14 mouse cellular contexts compared by ENCODE assay signal in genomic region chr2:26593211-26594021, GRCm38 (mm10). TPM values are rescaled to one million over a fixed set of nuclear protein-coding genes. Genes with fewer than 3 reads are reported as not detected.
A peak's percentile ranks its signal among the peaks of the same experiment; 100 is the strongest.
DNase-seq lines count a peak whose midpoint lies in the region; ATAC-seq and TF ChIP-seq lines count a peak whose summit lies in the region.
"Had no signal": no experiment of that assay in that cellular context is flagged by ENCODE, and none has a peak within 500 bp of the region (broad histone marks: within the 10 kb centered on the region; RNA-seq: fewer than 3 reads in every experiment).

No protein-coding gene starts in this region.

- no peak overlapping the region for H3K9ac ChIP-seq in heart, postnatal 0 days (replicated peaks; ENCODE audit: low read depth, low read length)
- no peak overlapping the region for H3K9ac ChIP-seq in lung, postnatal 0 days (replicated peaks; ENCODE audit: low read depth)
- H3K9ac ChIP-seq: hindbrain, embryonic 15.5 days had no signal

- H3K4me2 ChIP-seq in heart, postnatal 0 days (ENCODE audit: low read depth, low read length) = no peak overlapping the region
- H3K4me2 ChIP-seq in lung, postnatal 0 days (replicated peaks; ENCODE audit: low read depth, low read length) = no peak overlapping the region
- H3K4me2 ChIP-seq: hindbrain, embryonic 15.5 days had no signal

- H3K27me3 ChIP-seq in heart, postnatal 0 days (ENCODE audit: control insufficient read depth, insufficient read depth, low read length) = no peaks in the 10 kb centered on the region
- H3K27me3 ChIP-seq in lung, postnatal 0 days (replicated peaks; ENCODE audit: insufficient read depth, low read length) = no peaks in the 10 kb centered on the region
- H3K27me3 ChIP-seq: CH12.LX; hindbrain, embryonic 15.5 days had no signal

- H3K4me3 ChIP-seq in heart, postnatal 0 days (ENCODE audit: low read depth, low read length) = no peak overlapping the region
- H3K4me3 ChIP-seq in brown adipose tissue, adult 24 weeks (ENCODE audit: insufficient read depth, low read depth, low read length) = 0 out of 2 replicates have a peak overlapping the region, but pooled peaks have one; percentile 0
- no peak overlapping the region for H3K4me3 ChIP-seq in lung, postnatal 0 days (ENCODE audit: low read depth, low read length)
- H3K4me3 ChIP-seq: hindbrain, embryonic 15.5 days had no signal

- WGBS in heart, postnatal 0 days = 63% methylated on average over 9 of the region's 9 CpGs
- WGBS in lung, postnatal 0 days = 72% methylated on average over 9 of the region's 9 CpGs

- H3K27ac ChIP-seq in heart, postnatal 0 days (ENCODE audit: low read depth) = no peak overlapping the region; the same call in 1 of the 2 replicates
- no peak overlapping the region; the same call in 1 of the 2 replicates for H3K27ac ChIP-seq in brown adipose tissue, adult 24 weeks (replicated peaks; ENCODE audit: low read depth, low read length)
- H3K27ac ChIP-seq in lung, postnatal 0 days (ENCODE audit: low read length) = no peak overlapping the region
- H3K27ac ChIP-seq: hindbrain, embryonic 15.5 days; macrophage had no signal

- H3K36me3 ChIP-seq in heart, postnatal 0 days (replicated peaks; ENCODE audit: control insufficient read depth, insufficient read depth, low read length) = peaks cover 32% of the 10 kb centered on the region
- peaks cover 28% of the 10 kb centered on the region for H3K36me3 ChIP-seq in lung, postnatal 0 days (ENCODE audit: insufficient read depth, low read length)
- H3K36me3 ChIP-seq: hindbrain, embryonic 15.5 days had no signal

- no peak for DNase-seq in heart, postnatal 0 days (ENCODE audit: low spot score)
- DNase-seq in heart, adult 8-10 months (ENCODE audit: low spot score) = no peak
- peak; percentile 37 for DNase-seq in kidney, postnatal 10 days
- no peak for DNase-seq in kidney, postnatal 4 days
- no peak for DNase-seq in lung, postnatal 0 days (ENCODE audit: low spot score)
- DNase-seq: gastrocnemius, postnatal 25 days; left cerebral cortex, postnatal 4 days had no signal

- no peaks in the 10 kb centered on the region for H3K9me3 ChIP-seq in heart, postnatal 0 days (replicated peaks; ENCODE audit: control insufficient read depth, low read length)
- H3K9me3 ChIP-seq in lung, postnatal 0 days (ENCODE audit: low read length) = no peaks in the 10 kb centered on the region
- H3K9me3 ChIP-seq: hindbrain, embryonic 15.5 days had no signal

- 0 out of 2 replicates have a peak, but pooled peaks cover 4% of the 10 kb centered on the region for H3K4me1 ChIP-seq in heart, postnatal 0 days (ENCODE audit: control insufficient read depth, insufficient read depth)
- no peaks in the 10 kb centered on the region for H3K4me1 ChIP-seq in brown adipose tissue, adult 24 weeks (ENCODE audit: control insufficient read depth, insufficient read depth, insufficient read length, low read length)
- H3K4me1 ChIP-seq in lung, postnatal 0 days (ENCODE audit: insufficient read depth, low read depth, low read length) = peaks cover 6% of the 10 kb centered on the region
- H3K4me1 ChIP-seq: hindbrain, embryonic 15.5 days had no signal

- no peak for TF ChIP-seq CTCF in heart, postnatal 0 days (IDR thresholded peaks at IDR 0.05; ENCODE audit: low read depth)
- no peak for TF ChIP-seq CTCF in lung, postnatal 0 days (IDR thresholded peaks at IDR 0.05)

- no peak for ATAC-seq in heart, postnatal 0 days (ENCODE audit: insufficient read depth, low read depth)
- peak; percentile 3 for ATAC-seq in lung, postnatal 0 days
- no peak for ATAC-seq in activated CD4-positive, CD25-positive, alpha-beta regulatory T cell, adult 4 months

- peak; percentile 36; the same call in 1 of the 2 replicates for TF ChIP-seq EP300 in heart, postnatal 0 days (IDR thresholded peaks at IDR 0.05; ENCODE audit: low read depth)
- no peak for TF ChIP-seq EP300 in lung, postnatal 0 days (IDR thresholded peaks at IDR 0.05)

RNA-seq across cellular contexts. Expression of gene Gm20532, which starts 7.0 kb away (rescaled TPM):
- total RNA-seq in heart, postnatal 0 days (2014; rRNA removed; ENCODE audit: low replicate concordance) = not detected in 2 replicates
- polyA plus RNA-seq in heart, postnatal 0 days (2015; fragmentation: Nextera tagmentation; extraction: Ambion mirVana) = not detected in 2 replicates
- not detected for total RNA-seq in heart, adult 8-10 months (2022)
- not detected in 2 replicates for polyA plus RNA-seq in brown adipose tissue, adult 24 weeks (2012; ENCODE audit: insufficient read depth, insufficient read length, missing spikeins)
- not detected in 2 replicates for polyA plus RNA-seq in lung, postnatal 0 days (2015; fragmentation: Nextera tagmentation; extraction: Ambion mirVana)
- polyA plus RNA-seq in activated CD4-positive, CD25-positive, alpha-beta regulatory T cell, adult 4 months (2017; shearing (Covaris generic)) = not detected
- total RNA-seq: CH12.LX; gastrocnemius, postnatal 25 days; layer of hippocampus, postnatal 36 days; left cerebral cortex, postnatal 4 days had no signal
- polyA plus RNA-seq: hindbrain, embryonic 15.5 days; midbrain, embryonic 14.5 days had no signal

RNA-seq across cellular contexts. Expression of gene Agpat2, which starts 10.8 kb away (rescaled TPM):
- total RNA-seq in heart, postnatal 0 days (2014; rRNA removed; ENCODE audit: low replicate concordance) = 41.0 and 49.3 TPM in 2 replicates
- polyA plus RNA-seq in heart, postnatal 0 days (2015; fragmentation: Nextera tagmentation; extraction: Ambion mirVana) = 23.9 and 24.1 TPM in 2 replicates
- total RNA-seq in heart, adult 8-10 months (2022) = 10 to 100 TPM; 51.1 to 65.9 (median 60.8) TPM
- 2,029 and 2,407 TPM in 2 replicates for polyA plus RNA-seq in brown adipose tissue, adult 24 weeks (2012; ENCODE audit: insufficient read depth, insufficient read length, missing spikeins)
- 59.5 and 72.8 TPM in 2 replicates for polyA plus RNA-seq in lung, postnatal 0 days (2015; fragmentation: Nextera tagmentation; extraction: Ambion mirVana)
- 10 to 100 TPM in 1 of 2 experiments, 1 to 10 TPM in 1; 8.2 to 11.0 TPM for polyA plus RNA-seq in activated CD4-positive, CD25-positive, alpha-beta regulatory T cell, adult 4 months (2017; shearing (Covaris generic))

RNA-seq across cellular contexts. Expression of gene Egfl7, which starts 13.6 kb away (rescaled TPM):
- total RNA-seq in heart, postnatal 0 days (2014; rRNA removed; ENCODE audit: low replicate concordance) = 375 and 401 TPM in 2 replicates
- 158 and 159 TPM in 2 replicates for polyA plus RNA-seq in heart, postnatal 0 days (2015; fragmentation: Nextera tagmentation; extraction: Ambion mirVana)
- 100 to 1,000 TPM; 122 to 172 (median 148) TPM for total RNA-seq in heart, adult 8-10 months (2022)
- 75.5 and 80.4 TPM in 2 replicates for polyA plus RNA-seq in brown adipose tissue, adult 24 weeks (2012; ENCODE audit: insufficient read depth, insufficient read length, missing spikeins)
- 412 and 467 TPM in 2 replicates for polyA plus RNA-seq in lung, postnatal 0 days (2015; fragmentation: Nextera tagmentation; extraction: Ambion mirVana)
- polyA plus RNA-seq in activated CD4-positive, CD25-positive, alpha-beta regulatory T cell, adult 4 months (2017; shearing (Covaris generic)) = 1 to 10 TPM in 1 of 2 experiments, under 1 TPM in 1; 0.95 to 1.3 TPM

RNA-seq across cellular contexts. Expression of gene Fam69b, which starts 34.8 kb away (rescaled TPM):
- 16.5 and 23.2 TPM in 2 replicates for total RNA-seq in heart, postnatal 0 days (2014; rRNA removed; ENCODE audit: low replicate concordance)
- polyA plus RNA-seq in heart, postnatal 0 days (2015; fragmentation: Nextera tagmentation; extraction: Ambion mirVana) = 7.7 and 9.7 TPM in 2 replicates
- total RNA-seq in heart, adult 8-10 months (2022) = 10 to 100 TPM; 15.0 to 26.6 (median 20.9) TPM
- polyA plus RNA-seq in brown adipose tissue, adult 24 weeks (2012; ENCODE audit: insufficient read depth, insufficient read length, missing spikeins) = 24.4 and 49.4 TPM in 2 replicates
- 6.2 and 8.2 TPM in 2 replicates for polyA plus RNA-seq in lung, postnatal 0 days (2015; fragmentation: Nextera tagmentation; extraction: Ambion mirVana)
- 1 to 10 TPM in 1 of 2 experiments, under 1 TPM in 1; 0.90 to 2.1 TPM for polyA plus RNA-seq in activated CD4-positive, CD25-positive, alpha-beta regulatory T cell, adult 4 months (2017; shearing (Covaris generic))
- polyA plus RNA-seq: macrophage had no signal

Comparison
In these comparisons a context has a peak if more than half of its experiments do, and no peak if none do; other contexts are left out.
1. RNA of gene Agpat2, which starts 10.8 kb away (polyA plus RNA-seq): 2,029 to 2,407 TPM in brown adipose tissue, adult 24 weeks; 59.5 to 72.8 TPM in lung, postnatal 0 days, 23.9 to 24.1 TPM in heart, postnatal 0 days and 8.2 to 11.0 TPM in activated CD4-positive, CD25-positive, alpha-beta regulatory T cell, adult 4 months; every median in the first group is over 10 times any median in the second.
2. RNA of gene Egfl7, which starts 13.6 kb away (polyA plus RNA-seq): 412 to 467 TPM in lung, postnatal 0 days, 158 to 159 TPM in heart, postnatal 0 days and 75.5 to 80.4 TPM in brown adipose tissue, adult 24 weeks; 0.95 to 1.3 TPM in activated CD4-positive, CD25-positive, alpha-beta regulatory T cell, adult 4 months; every median in the first group is over 10 times any median in the second.